Mouse (Mus musculus) heart, embryonic 14.5 days (tissue): Measurements from ENCODE around the gene Ccdc183. TPM values are rescaled to one million over a fixed set of nuclear protein-coding genes. Genes with fewer than 3 reads are reported as not detected.

Experiments
- ATAC-seq: fragments of 200-750 bp; cut with Nextera tagmentation; 2 replicates; pipeline ENCODE4 v1.8.0; 2017; ENCODE audit warnings: low read depth, moderate TSS enrichment; ENCODE audit not compliant: insufficient number of reproducible peaks, insufficient read depth, low FRiP score
- H3K27ac ChIP-seq, 2 experiments: fragments of 200-500 bp in 1 of 2; fragments of 300-500 bp in 1 of 2; sonication (generic) in 1 of 2; replicated peaks in 1 of 2; 2 replicates each; pipeline ENCODE4 v1.5.1; 2012 to 2014; ENCODE audit warnings: low read depth in 2 of 2, low read length in 2 of 2, control low read depth in 1 of 2, mild to moderate bottlenecking in 1 of 2, mixed read lengths in 1 of 2; ENCODE audit not compliant: control insufficient read depth in 1 of 2, insufficient read depth in 1 of 2
- H3K27me3 ChIP-seq: fragments of 300-500 bp; sonication (generic); 2 replicates; pipeline ENCODE4 v1.6.1; 2014; ENCODE audit warnings: mild to moderate bottlenecking, low read length, control low read depth; ENCODE audit not compliant: control insufficient read depth, insufficient read depth
- H3K36me3 ChIP-seq: fragments of 300-500 bp; sonication (generic); 2 replicates; pipeline ENCODE4 v1.6.1; 2014; ENCODE audit warnings: mild to moderate bottlenecking, control low read depth, low read length, mixed read lengths; ENCODE audit not compliant: control insufficient read depth, insufficient read depth
- H3K4me1 ChIP-seq, 2 experiments: fragments of 200-500 bp in 1 of 2; fragments of 300-500 bp in 1 of 2; sonication (generic) in 1 of 2; 2 replicates each; pipeline ENCODE4 v1.6.1; 2012 to 2014; ENCODE audit warnings: low read length in 2 of 2, control low read depth in 1 of 2, mixed read lengths in 1 of 2; ENCODE audit not compliant: control insufficient read depth in 2 of 2, insufficient read depth in 2 of 2
- H3K4me2 ChIP-seq: fragments of 300-500 bp; sonication (generic); 2 replicates; pipeline ENCODE4 v1.6.1; 2014; ENCODE audit warnings: mild to moderate bottlenecking, low read length
- H3K4me3 ChIP-seq, 2 experiments: fragments of 200-500 bp in 1 of 2; fragments of 300-500 bp in 1 of 2; sonication (generic) in 1 of 2; 2 replicates each; pipeline ENCODE4 v1.5.1; 2012 to 2014; ENCODE audit warnings: low read length in 2 of 2, mild to moderate bottlenecking in 2 of 2, control low read depth in 1 of 2, low read depth in 1 of 2, moderate library complexity in 1 of 2; ENCODE audit not compliant: control insufficient read depth in 1 of 2, insufficient read depth in 1 of 2
- H3K9ac ChIP-seq: fragments of 300-500 bp; sonication (generic); 2 replicates; pipeline ENCODE4 v1.6.1; 2014; ENCODE audit warnings: mild to moderate bottlenecking, low read length
- H3K9me3 ChIP-seq: fragments of 300-500 bp; sonication (generic); 2 replicates; pipeline ENCODE4 v1.6.1; 2016; ENCODE audit warnings: low read length, control low read depth; ENCODE audit not compliant: control insufficient read depth
- WGBS: fragments of 180-500 bp; shearing (Covaris S2); extraction: QIAGEN DNeasy Blood & Tissue Kit; methylation state at CpG from one replicate; pipeline ENCODE4 v1.1.7; 2014; 5-methylcytosine and 5-hydroxymethylcytosine counted together
- polyA plus RNA-seq: library from polyadenylated mRNA; unstranded; fragments of >200 nt; fragmentation: Nextera tagmentation; extraction: Ambion mirVana; gene quantifications from 2 replicates; pipeline ENCODE4 v1.2.1, GENCODE M21; 2014

Ccdc183 gene
- polyA plus RNA-seq, 1 experiment from 2014 or later, result 0.07 TPM

- peak overlapping the region; percentile 70 for H3K4me2 ChIP-seq
- WGBS, result 79% methylated on average over 16 of the region's 16 CpGs
- no peak overlapping the region for H3K4me3 ChIP-seq
- H3K4me1 ChIP-seq, result peaks cover 29 to 50% of the 10 kb centered on the region in 2 experiments
- H3K27me3 ChIP-seq, result peaks cover 53% of the 10 kb centered on the region
- H3K9me3 ChIP-seq, result no peaks in the 10 kb centered on the region
- no peak for ATAC-seq
- no peak overlapping the region for H3K27ac ChIP-seq
- H3K36me3 ChIP-seq, result peaks cover 9% of the 10 kb centered on the region
- peak overlapping the region; percentile 69 for H3K9ac ChIP-seq
Measured at GRCm38 (mm10) chr2:25576028-25576850, 41.2 kb downstream of the Ccdc183 start.

DNA sequence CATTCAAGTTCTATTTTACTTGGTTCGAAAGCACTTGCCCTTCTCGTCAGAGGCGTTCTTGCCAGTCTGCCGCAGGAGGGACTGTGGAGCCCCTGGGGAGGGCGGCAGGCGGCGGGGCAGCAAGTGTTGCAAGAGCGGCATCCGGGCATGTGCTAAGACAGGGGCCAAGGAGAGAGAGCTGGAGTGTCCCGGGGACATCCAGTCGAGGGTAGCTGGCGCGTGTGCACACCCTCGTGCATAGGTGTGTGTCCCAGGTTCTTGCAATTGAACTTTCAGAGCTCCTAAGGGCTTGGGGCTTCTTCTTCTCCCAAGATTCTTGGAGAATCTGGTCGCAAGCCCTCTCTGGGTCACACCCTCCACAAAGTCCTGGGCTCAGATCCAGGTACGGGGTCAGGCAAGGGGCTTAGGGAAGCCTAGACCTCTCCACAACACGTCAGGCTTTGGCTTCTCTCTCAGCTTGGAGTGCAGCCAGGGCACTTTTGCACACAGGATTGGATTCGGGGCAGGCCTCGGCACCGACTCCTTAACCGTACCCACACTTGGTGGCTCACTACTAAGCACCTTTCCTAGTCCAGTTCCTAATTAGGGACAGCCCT lies 41.9 kb downstream of the Ccdc183 start:
- peak overlapping the region; percentile 52 to 81 for H3K4me3 ChIP-seq
- peak overlapping the region; percentile 69 for H3K9ac ChIP-seq
- ATAC-seq, result no peak
- no peaks in the 10 kb centered on the region for H3K9me3 ChIP-seq
- 12% methylated on average over 20 of the region's 21 CpGs for WGBS
- peaks cover 27 to 44% of the 10 kb centered on the region in 2 experiments for H3K4me1 ChIP-seq
- peaks cover 46% of the 10 kb centered on the region for H3K27me3 ChIP-seq
- H3K4me2 ChIP-seq, result peak overlapping the region; percentile 70
- H3K27ac ChIP-seq, result peak overlapping the region; percentile 36 to 84; a peak in 3 of 4 replicates
- peaks cover 15% of the 10 kb centered on the region for H3K36me3 ChIP-seq

- Histone ChIP-seq H3K9me3 (no peaks in the 10 kb centered on the region), H3K36me3 (peaks cover 21% of the 10 kb centered on the region), H3K27me3 (peaks cover 39% of the 10 kb centered on the region), H3K9ac (peak within 1 kb of the TSS; percentile 69), H3K4me2 (peak within 1 kb of the TSS; percentile 70), H3K27ac (peak within 1 kb of the TSS; percentile 84 to 94), H3K4me1 (peaks cover 27 to 44% of the 10 kb centered on the region in 2 experiments), H3K4me3 (peak within 1 kb of the TSS; percentile 52 to 81)
- under 1% methylated on average over 44 of the region's 45 CpGs for WGBS
- peak; percentile 96 for ATAC-seq
Measured at GRCm38 (mm10) chr2:25574579-25575431, 42.7 kb downstream of the Ccdc183 start, which contains the start of the genes Mamdc4 and Phpt1. TSS of gene Mamdc4 (minus strand) at chr2:25574845. TSS of gene Phpt1 (minus strand) at chr2:25575224.

GRCm38 (mm10) chr2:25574136-25574535 lies 43.3 kb downstream of the Ccdc183 start:
- Histone ChIP-seq H3K9ac (peak overlapping the region; percentile 69), H3K4me1 (peaks cover 27 to 38% of the 10 kb centered on the region in 2 experiments), H3K9me3 (no peaks in the 10 kb centered on the region), H3K4me3 (peak overlapping the region; percentile 52 to 81), H3K27me3 (peaks cover 32% of the 10 kb centered on the region), H3K4me2 (peak overlapping the region; percentile 70), H3K27ac (peak overlapping the region in 1 of 2 experiments; percentile 84; a peak in 1 of 4 replicates), H3K36me3 (peaks cover 28% of the 10 kb centered on the region)
- 12% methylated on average over 11 of the region's 11 CpGs for WGBS
- no peak for ATAC-seq

DNA sequence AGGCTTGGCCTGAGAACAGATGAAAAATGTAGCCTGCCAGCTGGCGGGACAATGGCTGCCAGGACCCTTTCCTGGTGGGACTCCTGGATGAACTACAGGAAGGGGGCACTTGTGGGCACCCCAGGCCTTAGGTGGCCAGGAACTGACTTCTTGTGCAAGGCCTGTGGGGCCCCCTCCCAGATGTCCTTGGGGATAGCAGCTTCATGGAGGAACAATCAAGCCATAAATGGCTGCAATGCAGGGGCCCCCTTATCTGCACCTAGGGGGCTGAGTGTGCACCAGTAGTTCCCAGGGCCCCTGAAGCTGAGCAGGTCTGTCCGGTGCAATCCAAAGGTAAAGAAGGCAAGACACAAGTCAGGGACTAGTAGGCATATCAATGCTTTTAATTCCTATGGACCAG lies 44.4 kb downstream of the Ccdc183 start:
- Histone ChIP-seq H3K4me3 (no peak overlapping the region), H3K27ac (no peak overlapping the region), H3K27me3 (peaks cover 21% of the 10 kb centered on the region), H3K4me1 (peaks cover 26 to 32% of the 10 kb centered on the region in 2 experiments), H3K9ac (no peak overlapping the region), H3K9me3 (no peaks in the 10 kb centered on the region), H3K36me3 (peaks cover 39% of the 10 kb centered on the region), H3K4me2 (no peak overlapping the region)
- WGBS, result 79% methylated on average over 2 of the region's 2 CpGs
- no peak for ATAC-seq

- no peak overlapping the region for H3K4me3 ChIP-seq
- H3K36me3 ChIP-seq, result peaks cover 57% of the 10 kb centered on the region
- H3K27ac ChIP-seq, result no peak overlapping the region
- ATAC-seq, result no peak
- H3K9me3 ChIP-seq, result no peaks in the 10 kb centered on the region
- peaks cover 3% of the 10 kb centered on the region; the same call in 1 of the 2 replicates for H3K27me3 ChIP-seq
- WGBS, result 77% methylated on average over 4 of the region's 4 CpGs
- peaks cover 18 to 22% of the 10 kb centered on the region in 2 experiments for H3K4me1 ChIP-seq
- no peak overlapping the region for H3K9ac ChIP-seq
- H3K4me2 ChIP-seq, result no peak overlapping the region
Measured at GRCm38 (mm10) chr2:25571221-25571620, 46.3 kb downstream of the Ccdc183 start.

DNA sequence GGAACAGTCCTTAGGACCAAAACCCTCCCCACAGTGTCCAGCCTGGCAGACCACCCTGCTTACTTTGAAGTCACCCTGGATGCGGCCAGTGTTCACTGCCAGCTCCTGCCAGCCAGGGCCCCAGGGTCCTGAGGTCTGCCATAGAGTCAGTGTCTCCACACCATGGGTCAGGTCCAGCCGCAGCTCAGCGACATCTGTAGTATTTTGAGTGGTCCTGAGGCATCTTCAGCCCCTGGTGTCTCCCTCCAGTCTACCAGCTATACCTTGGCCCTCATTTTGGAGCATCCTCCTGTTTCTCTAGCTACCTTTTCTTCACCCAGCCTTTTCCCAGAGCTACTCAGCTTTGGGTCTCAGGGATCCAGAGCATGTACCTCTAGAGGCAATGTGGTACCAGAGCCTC lies 48.2 kb downstream of the Ccdc183 start:
- H3K4me2 ChIP-seq, result no peak overlapping the region
- no peak overlapping the region for H3K9ac ChIP-seq
- no peaks in the 10 kb centered on the region for H3K27me3 ChIP-seq
- H3K4me3 ChIP-seq, result no peak overlapping the region
- WGBS, result 90% methylated on average over 3 of the region's 3 CpGs
- ATAC-seq, result no peak
- peaks cover 10 to 13% of the 10 kb centered on the region in 2 experiments for H3K4me1 ChIP-seq
- H3K9me3 ChIP-seq, result no peaks in the 10 kb centered on the region
- H3K36me3 ChIP-seq, result peaks cover 76% of the 10 kb centered on the region
- no peak overlapping the region for H3K27ac ChIP-seq
